Mouse (Mus musculus) neural tube, embryonic 13.5 days (tissue): ENCODE measurements at regions not wholly inside any gene's neighbourhood (a gene's known extent, or its start where the extent isn't known, plus 50 kb on each side); places are given as distances from the start of the nearest gene placed in this dataset.

Experiments
- ATAC-seq: fragments of 200-750 bp; cut with Nextera tagmentation; 2 replicates; pipeline ENCODE4 v1.8.0; 2017; ENCODE audit warnings: low read depth, mild to moderate bottlenecking, moderate TSS enrichment, moderate library complexity
- H3K27ac ChIP-seq: fragments of 300-500 bp; sonication (generic); replicated peaks from 2 replicates; pipeline ENCODE4 v1.5.1; 2015; ENCODE audit warnings: moderate library complexity, mild to moderate bottlenecking, inconsistent platforms
- H3K27me3 ChIP-seq: fragments of 300-500 bp; sonication (generic); 2 replicates; pipeline ENCODE4 v1.6.1; 2015; ENCODE audit warnings: mild to moderate bottlenecking, inconsistent platforms
- H3K36me3 ChIP-seq: fragments of 300-500 bp; sonication (generic); 2 replicates; pipeline ENCODE4 v1.6.1; 2015; ENCODE audit warnings: mild to moderate bottlenecking, inconsistent platforms
- H3K4me1 ChIP-seq: fragments of 300-500 bp; sonication (generic); replicated peaks from 2 replicates; pipeline ENCODE4 v1.6.1; 2015; ENCODE audit warnings: inconsistent platforms
- H3K4me2 ChIP-seq: fragments of 300-500 bp; sonication (generic); 2 replicates; pipeline ENCODE4 v1.6.1; 2015; ENCODE audit warnings: inconsistent platforms, mild to moderate bottlenecking, moderate library complexity
- H3K4me3 ChIP-seq: fragments of 300-500 bp; sonication (generic); 2 replicates; pipeline ENCODE4 v1.5.1; 2015; ENCODE audit warnings: mild to moderate bottlenecking, inconsistent platforms
- H3K9ac ChIP-seq: fragments of 300-500 bp; sonication (generic); 2 replicates; pipeline ENCODE4 v1.6.1; 2015; ENCODE audit warnings: moderate library complexity, mild to moderate bottlenecking, inconsistent platforms
- H3K9me3 ChIP-seq: fragments of 300-500 bp; sonication (generic); 2 replicates; pipeline ENCODE4 v1.6.1; 2016; ENCODE audit warnings: inconsistent platforms
- WGBS: fragments of 180-500 bp; shearing (Covaris S2); methylation state at CpG from one replicate; pipeline ENCODE4 v1.1.7; 2015; 5-methylcytosine and 5-hydroxymethylcytosine counted together

- Histone ChIP-seq H3K9ac (no peak overlapping the region), H3K9me3 (no peaks in the 10 kb centered on the region), H3K27ac (no peak overlapping the region), H3K4me3 (no peak overlapping the region), H3K36me3 (no peaks in the 10 kb centered on the region), H3K4me2 (peak overlapping the region; percentile 51), H3K27me3 (peaks cover 6% of the 10 kb centered on the region), H3K4me1 (peaks cover 52% of the 10 kb centered on the region)
- WGBS: under 1% methylated on average over 11 of the region's 11 CpGs
- peak; percentile 72 for ATAC-seq
Measured at GRCm38 (mm10) chr6:51170871-51171270, 261.6 kb upstream of the Nfe2l3 start.

- H3K4me1 ChIP-seq: peaks cover 52% of the 10 kb centered on the region
- no peaks in the 10 kb centered on the region for H3K9me3 ChIP-seq
- H3K27ac ChIP-seq: peak overlapping the region; percentile 93
- peaks cover 15% of the 10 kb centered on the region for H3K27me3 ChIP-seq
- WGBS: 2% methylated on average over 22 of the region's 22 CpGs
- peak overlapping the region; percentile 72 for H3K4me2 ChIP-seq
- no peak for ATAC-seq
- no peaks in the 10 kb centered on the region for H3K36me3 ChIP-seq
- H3K9ac ChIP-seq: peak overlapping the region; percentile 73
- H3K4me3 ChIP-seq: peak overlapping the region; percentile 26
Measured at GRCm38 (mm10) chr6:51171761-51172160, 260.7 kb upstream of the Nfe2l3 start.

- peak; percentile 37; the same call in 1 of the 2 replicates for ATAC-seq
- H3K27me3 ChIP-seq: peaks cover 20% of the 10 kb centered on the region
- H3K4me1 ChIP-seq: peaks cover 52% of the 10 kb centered on the region
- peak overlapping the region; percentile 26 for H3K4me3 ChIP-seq
- H3K4me2 ChIP-seq: peak overlapping the region; percentile 72
- peak overlapping the region; percentile 73 for H3K9ac ChIP-seq
- no peaks in the 10 kb centered on the region for H3K36me3 ChIP-seq
- H3K9me3 ChIP-seq: no peaks in the 10 kb centered on the region
- 2% methylated on average over 12 of the region's 12 CpGs for WGBS
- peak overlapping the region; percentile 93 for H3K27ac ChIP-seq
Measured at GRCm38 (mm10) chr6:51172331-51172791, 260.1 kb upstream of the Nfe2l3 start.

GRCm38 (mm10) chr6:51172856-51173619, 259.4 kb upstream of the Nfe2l3 start:
- peak; percentile 92 for ATAC-seq
- Histone ChIP-seq H3K27me3 (peaks cover 24% of the 10 kb centered on the region), H3K4me2 (peak overlapping the region; percentile 72), H3K9me3 (no peaks in the 10 kb centered on the region), H3K4me3 (peak overlapping the region; percentile 26), H3K36me3 (no peaks in the 10 kb centered on the region), H3K9ac (peak overlapping the region; percentile 73), H3K27ac (peak overlapping the region; percentile 93), H3K4me1 (peaks cover 52% of the 10 kb centered on the region)
- under 1% methylated on average over 25 of the region's 25 CpGs for WGBS

GRCm38 (mm10) chr6:51173620-51174442, 258.6 kb upstream of the Nfe2l3 start:
- Histone ChIP-seq H3K27ac (peak overlapping the region; percentile 72), H3K4me3 (peak overlapping the region; percentile 26), H3K9me3 (no peaks in the 10 kb centered on the region), H3K4me1 (peaks cover 45% of the 10 kb centered on the region), H3K9ac (peak overlapping the region; percentile 54), H3K36me3 (no peaks in the 10 kb centered on the region), H3K27me3 (peaks cover 24% of the 10 kb centered on the region), H3K4me2 (peak overlapping the region; percentile 72)
- ATAC-seq: no peak
- WGBS: under 1% methylated on average over 28 of the region's 28 CpGs

- Histone ChIP-seq H3K27me3 (peaks cover 25% of the 10 kb centered on the region), H3K27ac (no peak overlapping the region), H3K9me3 (no peaks in the 10 kb centered on the region), H3K36me3 (no peaks in the 10 kb centered on the region), H3K4me3 (peak overlapping the region; percentile 26; the same call in 1 of the 2 replicates), H3K9ac (no peak overlapping the region), H3K4me2 (peak overlapping the region; percentile 72), H3K4me1 (peaks cover 38% of the 10 kb centered on the region)
- ATAC-seq: no peak
- WGBS: 9% methylated on average over 18 of the region's 18 CpGs
Measured at GRCm38 (mm10) chr6:51174443-51175021, 257.9 kb upstream of the Nfe2l3 start.

GRCm38 (mm10) chr6:51175616-51176590, 256.6 kb upstream of the Nfe2l3 start:
- peaks cover 31% of the 10 kb centered on the region for H3K4me1 ChIP-seq
- H3K9me3 ChIP-seq: no peaks in the 10 kb centered on the region
- no peak overlapping the region for H3K4me2 ChIP-seq
- H3K27me3 ChIP-seq: peaks cover 35% of the 10 kb centered on the region
- H3K36me3 ChIP-seq: no peaks in the 10 kb centered on the region
- no peak overlapping the region for H3K27ac ChIP-seq
- H3K9ac ChIP-seq: no peak overlapping the region
- no peak for ATAC-seq
- WGBS: 13% methylated on average over 13 of the region's 13 CpGs
- H3K4me3 ChIP-seq: no peak overlapping the region

GRCm38 (mm10) chr6:51176791-51177433, 255.6 kb upstream of the Nfe2l3 start:
- no peak for ATAC-seq
- H3K4me1 ChIP-seq: peaks cover 26% of the 10 kb centered on the region
- H3K9ac ChIP-seq: no peak overlapping the region
- no peaks in the 10 kb centered on the region for H3K36me3 ChIP-seq
- H3K4me3 ChIP-seq: no peak overlapping the region
- H3K27me3 ChIP-seq: peaks cover 45% of the 10 kb centered on the region
- WGBS: 15% methylated on average over 6 of the region's 6 CpGs
- H3K27ac ChIP-seq: no peak overlapping the region
- no peak overlapping the region for H3K4me2 ChIP-seq
- no peaks in the 10 kb centered on the region for H3K9me3 ChIP-seq

GRCm38 (mm10) chr6:51177701-51178060, 254.8 kb upstream of the Nfe2l3 start:
- no peaks in the 10 kb centered on the region for H3K9me3 ChIP-seq
- H3K4me3 ChIP-seq: 0 out of 2 replicates have a peak overlapping the region, but pooled peaks have one; percentile 1
- H3K9ac ChIP-seq: no peak overlapping the region
- H3K4me1 ChIP-seq: peaks cover 18% of the 10 kb centered on the region
- peaks cover 51% of the 10 kb centered on the region for H3K27me3 ChIP-seq
- no peak overlapping the region for H3K27ac ChIP-seq
- WGBS: under 1% methylated on average over 14 of the region's 14 CpGs
- no peaks in the 10 kb centered on the region for H3K36me3 ChIP-seq
- peak overlapping the region; percentile 47 for H3K4me2 ChIP-seq
- ATAC-seq: no peak

- peaks cover 18% of the 10 kb centered on the region for H3K4me1 ChIP-seq
- no peaks in the 10 kb centered on the region for H3K36me3 ChIP-seq
- H3K9me3 ChIP-seq: no peaks in the 10 kb centered on the region
- H3K4me2 ChIP-seq: peak overlapping the region; percentile 47
- peak; percentile 96 for ATAC-seq
- WGBS: under 1% methylated on average over 31 of the region's 34 CpGs
- H3K9ac ChIP-seq: no peak overlapping the region
- peaks cover 56% of the 10 kb centered on the region for H3K27me3 ChIP-seq
- H3K4me3 ChIP-seq: 0 out of 2 replicates have a peak overlapping the region, but pooled peaks have one; percentile 1
- H3K27ac ChIP-seq: no peak overlapping the region
Measured at GRCm38 (mm10) chr6:51178061-51178791, 254.2 kb upstream of the Nfe2l3 start.
